Mouse (Mus musculus) lung, adult 2 months (tissue): ENCODE results near the gene R3hdm1.

Source experiments
- CTCF ChIP-seq: fragments of 200-500 bp; IDR thresholded peaks from 2 replicates; pipeline ENCODE4 v1.5.1; 2011; ENCODE audit warnings: mild to moderate bottlenecking, low read length, control low read depth; ENCODE audit not compliant: insufficient read depth
- POLR2A ChIP-seq: fragments of 200-500 bp; IDR thresholded peaks from 2 replicates; pipeline ENCODE4 v1.6.1; 2011; ENCODE audit warnings: low read depth, mild to moderate bottlenecking, control low read depth, low read length, borderline replicate concordance; ENCODE audit errors: extremely low read depth

DNA sequence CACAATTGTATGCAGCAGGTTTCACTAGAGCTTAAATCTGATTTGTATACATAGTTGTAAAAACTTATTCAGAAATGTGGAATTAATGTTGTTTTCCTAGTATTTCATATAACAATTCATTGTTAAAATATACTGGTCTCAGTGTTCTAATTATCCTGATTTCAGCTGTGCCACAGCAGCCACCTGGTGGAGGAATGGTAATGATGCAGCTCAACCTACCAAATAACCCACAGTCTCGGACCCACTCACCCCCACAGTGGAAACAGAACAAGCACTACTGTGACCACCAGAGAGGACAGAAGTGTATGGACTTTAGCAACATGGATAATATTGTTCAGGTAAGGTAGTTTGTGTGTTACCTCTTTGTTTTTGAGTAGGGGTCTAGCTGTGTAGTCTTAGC lies 120.2 kb downstream of the R3hdm1 start:
- TF ChIP-seq CTCF (no peak), POLR2A (no peak)
